Mouse (Mus musculus): Measurements from ENCODE around the gene Rhoc. TPM values are rescaled to one million over a fixed set of nuclear protein-coding genes. Genes with fewer than 3 reads are reported as not detected.

The Rhoc gene
- polyA plus RNA-seq (2012; rRNA removed; ENCODE audit: low replicate concordance): 176 and 350 TPM in 2 replicates

GRCm38 (mm10) chr3:104788075-104788474 is at the start of gene Rhoc:
Gene Rhoc (plus strand): TSS chr3:104788375.

GRCm38 (mm10) chr3:104780561-104781420 is 7.4 kb upstream of the Rhoc start, which contains the start of gene Ppm1j:
Gene Ppm1j (plus strand): TSS chr3:104781056.

GRCm38 (mm10) chr3:104781471-104781903 is 6.7 kb upstream of the Rhoc start, which contains the start of gene Fam19a3:
Gene Fam19a3 (minus strand): TSS chr3:104781840.

GRCm38 (mm10) chr3:104817991-104818748 is 30.0 kb downstream of the Rhoc start, which contains the start of gene Mov10:
Gene Mov10 (minus strand): TSS chr3:104818563.

Other genes starting within 250 kb of the Rhoc start
- 22.7 and 25.0 TPM in 2 replicates for gene Slc16a1, start 149.7 kb upstream of the Rhoc start, polyA plus RNA-seq (2012; rRNA removed; ENCODE audit: low replicate concordance)
- 125 and 134 TPM in 2 replicates for gene Ppm1j, start 7.3 kb upstream of the Rhoc start, polyA plus RNA-seq (2012; rRNA removed; ENCODE audit: low replicate concordance)
- 1.2 and 2.1 TPM in 2 replicates for gene Fam19a3, start 6.5 kb upstream of the Rhoc start, polyA plus RNA-seq (2012; rRNA removed; ENCODE audit: low replicate concordance)
- gene Mov10, start 30.2 kb downstream of the Rhoc start, polyA plus RNA-seq (2012; rRNA removed; ENCODE audit: low replicate concordance): 30.7 and 52.9 TPM in 2 replicates
- 3.0 and 3.4 TPM in 2 replicates for gene St7l, start 75.6 kb downstream of the Rhoc start, polyA plus RNA-seq (2012; rRNA removed; ENCODE audit: low replicate concordance)
- 8.7 TPM in 2 replicates for gene Capza1, start 76.1 kb downstream of the Rhoc start, polyA plus RNA-seq (2012; rRNA removed; ENCODE audit: low replicate concordance)
- gene Wnt2b, start 173.5 kb downstream of the Rhoc start, polyA plus RNA-seq (2012; rRNA removed; ENCODE audit: low replicate concordance): 4.9 and 5.5 TPM in 2 replicates

Measured in duodenum, adult 2 months (tissue).